Mouse (Mus musculus) right cerebral cortex, postnatal 4 days (tissue): Measurements from ENCODE around the gene Olfr881.

Experiments used
- DNase-seq: peaks from one replicate; pipeline ENCODE4 v3.0.0-alpha.2; 2022

Olfr881 gene

GRCm38 (mm10) chr9:37991525-37991924 lies at the start of gene Olfr881:
TSS of gene Olfr881 (plus strand) at chr9:37991825.
- DNase-seq: no peak

DNA sequence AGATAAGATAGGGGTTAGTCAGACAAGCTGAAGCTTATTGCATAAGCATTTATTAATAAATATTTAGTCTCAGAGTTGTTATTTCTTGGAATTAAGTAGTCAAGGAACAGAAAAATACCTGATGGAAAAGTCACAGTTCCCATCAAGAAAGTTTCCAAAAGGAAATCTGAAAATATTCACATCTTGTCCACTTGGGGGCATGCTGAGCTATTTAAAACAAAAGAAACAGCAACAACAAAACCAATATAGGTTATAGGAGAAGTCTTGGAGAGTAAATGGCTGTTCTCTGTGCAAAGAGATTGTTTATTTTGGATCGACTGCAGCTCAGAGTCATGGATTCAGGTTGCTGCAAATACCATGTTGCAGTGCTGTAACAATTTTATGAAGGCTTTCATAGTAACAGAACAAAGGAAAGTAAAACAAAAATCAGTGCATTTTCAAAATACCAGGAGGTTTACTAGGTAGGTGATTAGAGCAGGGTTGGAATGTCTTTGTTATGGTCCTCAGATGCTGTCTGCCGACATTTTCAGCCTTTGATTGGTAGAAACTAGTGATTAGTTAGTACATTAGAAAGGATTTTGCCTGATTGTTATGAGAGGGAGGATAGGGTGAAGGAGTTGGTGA lies 7.1 kb downstream of the Olfr881 start:
- no peak for DNase-seq

DNA sequence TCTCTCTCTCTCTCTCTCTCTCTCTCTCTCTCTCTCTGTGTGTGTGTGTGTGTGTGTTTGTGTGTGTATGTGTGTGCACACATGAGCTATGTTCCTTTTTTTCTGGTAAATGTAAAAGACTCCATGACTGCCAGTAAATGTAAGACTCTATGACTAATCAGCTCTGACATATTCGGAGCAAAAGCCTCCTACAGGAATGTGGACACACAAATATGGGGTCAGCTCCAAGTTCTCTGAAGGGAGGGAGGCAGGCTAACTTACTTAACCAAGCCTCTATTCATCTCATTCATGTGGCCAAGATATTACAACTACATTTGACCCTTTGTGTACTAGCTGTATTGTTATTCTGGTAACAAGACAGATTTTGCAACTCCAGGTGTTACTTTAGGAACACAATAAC lies 8.4 kb downstream of the Olfr881 start:
- no peak for DNase-seq

DNA sequence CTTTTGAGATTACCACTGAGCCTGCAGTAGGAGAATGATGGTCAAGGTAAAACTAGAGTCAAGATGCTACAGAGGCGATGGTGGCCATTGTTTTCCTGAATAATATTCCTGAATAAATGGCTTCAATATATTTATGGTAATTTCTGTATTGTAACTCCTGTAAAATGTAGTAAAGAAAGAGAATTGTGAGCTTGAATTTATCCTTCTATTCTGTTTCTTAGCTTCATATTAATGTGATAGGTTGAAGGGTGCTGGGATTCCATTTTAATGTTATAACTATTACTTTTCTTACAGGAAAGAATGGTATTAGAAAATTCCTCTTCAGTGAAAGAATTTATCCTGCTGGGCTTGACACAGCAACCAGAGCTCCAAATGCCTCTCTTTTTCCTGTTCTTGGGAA lies 33.9 kb downstream of the Olfr881 start, which contains the start of gene Olfr883:
Olfr883 (plus strand) TSS at position 301 of the 400 bp plus-strand sequence.
- no peak for DNase-seq
